Comparison of ENCODE assay signal across 8 mouse cellular contexts in genomic region chr12:108275508-108275890, GRCm38 (mm10). TPM values are rescaled to one million over a fixed set of nuclear protein-coding genes. Genes with fewer than 3 reads are reported as not detected.
DNase-seq lines count a peak whose midpoint lies in the region; ATAC-seq and TF ChIP-seq lines count a peak whose summit lies in the region.

No protein-coding gene starts in this region.

- no peaks in the 10 kb centered on the region for H3K36me3 ChIP-seq in embryonic facial prominence, embryonic 14.5 days (ENCODE audit: control insufficient read depth, insufficient read depth, low read length)
- H3K36me3 ChIP-seq in limb, embryonic 13.5 days: no peaks in the 10 kb centered on the region
- H3K36me3 ChIP-seq in midbrain, embryonic 15.5 days (replicated peaks): no peaks in the 10 kb centered on the region

- H3K27me3 ChIP-seq in embryonic facial prominence, embryonic 14.5 days (replicated peaks; ENCODE audit: control insufficient read depth, insufficient read depth, low read length): no peaks in the 10 kb centered on the region
- no peaks in the 10 kb centered on the region for H3K27me3 ChIP-seq in limb, embryonic 13.5 days
- no peaks in the 10 kb centered on the region for H3K27me3 ChIP-seq in midbrain, embryonic 15.5 days (replicated peaks)

- no peaks in the 10 kb centered on the region for H3K4me1 ChIP-seq in bone marrow, adult 2 months (ENCODE audit: control insufficient read depth, insufficient read depth, low read length)
- peaks cover 63% of the 10 kb centered on the region for H3K4me1 ChIP-seq in embryonic facial prominence, embryonic 14.5 days (ENCODE audit: control insufficient read depth, insufficient read depth, low read length)
- H3K4me1 ChIP-seq in limb, embryonic 13.5 days: peaks cover 72% of the 10 kb centered on the region
- H3K4me1 ChIP-seq in midbrain, embryonic 15.5 days: peaks cover 63% of the 10 kb centered on the region

- H3K4me2 ChIP-seq in embryonic facial prominence, embryonic 14.5 days (ENCODE audit: low read depth, low read length): peak overlapping the region; percentile 96
- peak overlapping the region; percentile 99 for H3K4me2 ChIP-seq in limb, embryonic 13.5 days (replicated peaks)
- peak overlapping the region; percentile 71 for H3K4me2 ChIP-seq in midbrain, embryonic 15.5 days

- WGBS in bone marrow, adult 2 months: under 1% methylated on average over 34 of the region's 37 CpGs
- WGBS in embryonic facial prominence, embryonic 14.5 days: 0% methylated on average over 16 of the region's 37 CpGs
- WGBS in limb, embryonic 13.5 days: 1% methylated on average over 23 of the region's 37 CpGs
- under 1% methylated on average over 24 of the region's 37 CpGs for WGBS in midbrain, embryonic 15.5 days

- peak; percentile 93 to 94 for DNase-seq in B cell, adult 2 months
- peak; percentile 97 for DNase-seq in embryonic facial prominence, embryonic 14.5 days (ENCODE audit: low spot score)
- peak; percentile 97 to 98 for DNase-seq in heart, adult 9 months (ENCODE audit: low spot score in 2 of 2)
- DNase-seq in kidney, adult 9 months: peak; percentile 98
- DNase-seq in spleen, adult 18-20 months: peak; percentile 92 to 93

- no peak for TF ChIP-seq POLR2A in bone marrow, adult 2 months (IDR thresholded peaks at IDR 0.05; ENCODE audit: borderline replicate concordance, control insufficient read depth, low read depth, low read length)

- ATAC-seq in embryonic facial prominence, embryonic 14.5 days (ENCODE audit: low read depth): peak; percentile 91
- ATAC-seq in limb, embryonic 13.5 days (ENCODE audit: low FRiP score, low read depth): peak; percentile 93
- peak; percentile 93 for ATAC-seq in midbrain, embryonic 15.5 days (replicated peaks)

- H3K27ac ChIP-seq in bone marrow, adult 2 months (ENCODE audit: control insufficient read depth, insufficient read depth, low read depth, low read length, poor library complexity): no peak overlapping the region; the same call in 1 of the 2 replicates
- peak overlapping the region; percentile 81 for H3K27ac ChIP-seq in embryonic facial prominence, embryonic 14.5 days (replicated peaks; ENCODE audit: low read depth, low read length)
- peak overlapping the region; percentile 85 for H3K27ac ChIP-seq in limb, embryonic 13.5 days
- H3K27ac ChIP-seq in midbrain, embryonic 15.5 days: peak overlapping the region; percentile 95

- TF ChIP-seq CTCF in bone marrow, adult 2 months (IDR thresholded peaks at IDR 0.05; ENCODE audit: control insufficient read depth, insufficient read depth, low read length): no peak

- H3K9me3 ChIP-seq in embryonic facial prominence, embryonic 14.5 days (ENCODE audit: control insufficient read depth, low read length): no peaks in the 10 kb centered on the region
- no peaks in the 10 kb centered on the region for H3K9me3 ChIP-seq in limb, embryonic 13.5 days
- H3K9me3 ChIP-seq in midbrain, embryonic 15.5 days: no peaks in the 10 kb centered on the region

- peak overlapping the region; percentile 71 for H3K4me3 ChIP-seq in bone marrow, adult 2 months (replicated peaks; ENCODE audit: control insufficient read depth, low read depth, low read length)
- peak overlapping the region; percentile 70 for H3K4me3 ChIP-seq in embryonic facial prominence, embryonic 14.5 days (ENCODE audit: low read depth, low read length)
- H3K4me3 ChIP-seq in limb, embryonic 13.5 days: peak overlapping the region; percentile 82
- peak overlapping the region; percentile 90 for H3K4me3 ChIP-seq in midbrain, embryonic 15.5 days

- H3K9ac ChIP-seq in embryonic facial prominence, embryonic 14.5 days (ENCODE audit: low read depth, low read length): peak overlapping the region; percentile 72
- peak overlapping the region; percentile 75 for H3K9ac ChIP-seq in limb, embryonic 13.5 days
- H3K9ac ChIP-seq in midbrain, embryonic 15.5 days: peak overlapping the region; percentile 72

RNA-seq across cellular contexts. Expression of gene Ccdc85c, which starts 0.3 kb away (rescaled TPM):
- 0.83 and 2.7 TPM in 2 replicates for polyA plus RNA-seq in bone marrow, adult 2 months (2011; ENCODE audit: insufficient read depth, insufficient read length, low replicate concordance, missing spikeins)
- polyA plus RNA-seq in embryonic facial prominence, embryonic 14.5 days (2014; fragmentation: Nextera tagmentation; extraction: Ambion mirVana): 4.2 and 4.7 TPM in 2 replicates
- polyA plus RNA-seq in limb, embryonic 13.5 days (2015; fragmentation: Nextera tagmentation; extraction: Ambion mirVana): 6.6 and 6.9 TPM in 2 replicates
- 15.3 and 15.8 TPM in 2 replicates for polyA plus RNA-seq in midbrain, embryonic 15.5 days (2015; fragmentation: Nextera tagmentation; extraction: Ambion mirVana)

RNA-seq across cellular contexts. Expression of gene Hhipl1, which starts 30.6 kb away (rescaled TPM):
- 0.18 TPM in 1 of 2 replicates, not detected in the other for polyA plus RNA-seq in bone marrow, adult 2 months (2011; ENCODE audit: insufficient read depth, insufficient read length, low replicate concordance, missing spikeins)
- polyA plus RNA-seq in embryonic facial prominence, embryonic 14.5 days (2014; fragmentation: Nextera tagmentation; extraction: Ambion mirVana): 0.58 and 0.64 TPM in 2 replicates
- 0.83 and 1.1 TPM in 2 replicates for polyA plus RNA-seq in limb, embryonic 13.5 days (2015; fragmentation: Nextera tagmentation; extraction: Ambion mirVana)
- 2.7 and 2.8 TPM in 2 replicates for polyA plus RNA-seq in midbrain, embryonic 15.5 days (2015; fragmentation: Nextera tagmentation; extraction: Ambion mirVana)

RNA-seq across cellular contexts. Expression of gene Cyp46a1, which starts 58.7 kb away (rescaled TPM):
- 0.72 TPM in 1 of 2 replicates, not detected in the other for polyA plus RNA-seq in bone marrow, adult 2 months (2011; ENCODE audit: insufficient read depth, insufficient read length, low replicate concordance, missing spikeins)
- polyA plus RNA-seq in embryonic facial prominence, embryonic 14.5 days (2014; fragmentation: Nextera tagmentation; extraction: Ambion mirVana): 5.8 and 8.5 TPM in 2 replicates
- polyA plus RNA-seq in limb, embryonic 13.5 days (2015; fragmentation: Nextera tagmentation; extraction: Ambion mirVana): 7.2 and 8.8 TPM in 2 replicates
- 23.6 and 24.9 TPM in 2 replicates for polyA plus RNA-seq in midbrain, embryonic 15.5 days (2015; fragmentation: Nextera tagmentation; extraction: Ambion mirVana)
